Mouse (Mus musculus) heart, postnatal 0 days (tissue): ENCODE data around the gene Ybx3.

Experiments used
- CTCF ChIP-seq: IDR thresholded peaks from 2 replicates; pipeline ENCODE4 v1.5.1; 2016; ENCODE audit warnings: antibody characterized with exemption, control low read depth, low read depth
- EP300 ChIP-seq: IDR thresholded peaks from 2 replicates; pipeline ENCODE4 v1.6.1; 2016; ENCODE audit warnings: antibody characterized with exemption, low read depth

DNA sequence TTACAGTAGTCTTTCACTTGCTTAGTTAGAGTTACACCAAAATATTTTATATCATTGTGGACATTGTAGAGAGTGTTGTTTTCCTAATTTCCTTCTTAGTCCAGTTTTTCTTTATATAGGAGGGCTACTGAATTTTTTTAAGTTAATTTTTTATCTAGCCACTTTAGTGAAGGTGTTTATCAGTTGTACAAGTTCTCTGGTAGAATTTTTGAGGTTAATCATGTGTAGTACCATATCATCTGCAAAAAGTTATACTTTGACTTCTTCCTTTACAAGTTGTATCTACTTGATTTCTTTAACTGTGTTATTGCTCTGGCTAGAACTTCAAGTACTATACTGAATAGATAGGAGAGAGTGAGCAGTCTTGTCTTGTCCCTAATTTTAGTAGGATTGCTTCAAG, 48.4 kb upstream of the Ybx3 start:
- TF ChIP-seq EP300 (no peak), CTCF (no peak)
